Mouse (Mus musculus): ENCODE measurements at regions not wholly inside any gene's neighbourhood (a gene's known extent, or its start where the extent isn't known, plus 50 kb on each side); places are given as distances from the start of the nearest gene placed in this dataset.

DNA sequence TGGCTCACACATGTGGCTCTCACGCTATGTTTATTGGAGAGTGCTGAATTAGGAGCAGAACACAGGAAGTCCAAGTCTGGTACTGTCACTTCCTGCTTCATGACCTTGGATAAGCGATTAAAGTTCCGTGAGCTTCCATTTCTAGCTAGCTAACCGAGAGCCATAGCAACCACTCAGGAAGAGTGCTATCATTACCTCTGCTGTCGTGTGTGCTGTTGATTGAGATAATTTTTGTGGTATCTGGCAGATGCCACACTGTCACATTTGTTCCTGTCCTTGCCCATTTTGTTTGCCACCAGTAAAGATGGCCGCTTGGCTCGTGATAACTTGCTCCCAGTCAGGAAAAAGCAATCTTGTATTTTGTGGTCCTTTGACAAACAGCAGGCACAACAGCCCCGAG lies 230.6 kb downstream of the Kcnrg start:
- no peak for TF ChIP-seq CTCF (IDR thresholded peaks at IDR 0.05)
- no peak for TF ChIP-seq EP300 (IDR thresholded peaks at IDR 0.05)
